Mouse (Mus musculus) heart, adult 2 months (tissue): Measurements from ENCODE around the gene Ints7.

Source experiments
- CTCF ChIP-seq: fragments of 200-600 bp; IDR thresholded peaks from 2 replicates; pipeline ENCODE4 v1.8.1; 2022; ENCODE audit warnings: antibody characterized with exemption, mild to moderate bottlenecking, moderate library complexity
- EP300 ChIP-seq: fragments of 200-500 bp; IDR thresholded peaks from 2 replicates; pipeline ENCODE4 v1.6.1; 2011; ENCODE audit warnings: low read depth, low read length, control low read depth; ENCODE audit not compliant: insufficient read depth
- POLR2A ChIP-seq: fragments of 200-500 bp; IDR thresholded peaks from 2 replicates; pipeline ENCODE4 v1.6.1; 2011; ENCODE audit warnings: mild to moderate bottlenecking, low read depth, low read length, control low read depth; ENCODE audit not compliant: insufficient read depth

DNA sequence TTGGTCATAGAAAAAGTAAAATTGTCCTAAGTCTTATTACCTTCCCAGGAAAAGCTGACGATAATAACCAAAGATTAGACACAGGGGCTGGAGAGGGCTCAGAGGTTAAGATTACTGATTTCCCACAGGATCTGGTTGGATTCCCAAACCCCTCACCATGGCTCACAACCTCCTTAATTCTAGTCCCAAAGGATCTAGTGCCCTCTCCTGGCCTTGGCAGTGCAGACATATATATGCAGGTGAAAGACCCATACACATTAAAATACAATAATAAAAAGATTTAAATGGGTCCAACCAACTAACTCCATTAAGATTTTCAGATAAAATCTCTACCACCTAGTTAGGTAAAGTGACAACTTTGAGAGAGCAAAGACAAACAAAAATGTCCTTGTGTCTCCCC is 7.6 kb upstream of the Ints7 start:
- TF ChIP-seq POLR2A (no peak), CTCF (peak; percentile 84), EP300 (no peak)
